Mouse (Mus musculus): ENCODE results near the gene Kcna10.
A peak's percentile ranks its signal among the peaks of the same experiment; 100 is the strongest.

Gene Kcna10

GRCm38 (mm10) chr3:107241389-107242094, 58.7 kb downstream of the Kcna10 start:
- peak; percentile 26 for DNase-seq (ENCODE audit: low spot score)

Data from retina, embryonic 14.5 days (tissue).